Mouse (Mus musculus) cortical plate, adult 2 months (tissue): ENCODE data around the gene Rasal3.
A peak's percentile ranks its signal among the peaks of the same experiment; 100 is the strongest.

Experiments used
- CTCF ChIP-seq: fragments of 200-500 bp; IDR thresholded peaks from 2 replicates; pipeline ENCODE4 v1.5.1; 2011; ENCODE audit warnings: mild to moderate bottlenecking, control low read depth, low read length; ENCODE audit not compliant: insufficient read depth; ENCODE audit errors: extremely low read depth
- POLR2A ChIP-seq: fragments of 200-500 bp; IDR thresholded peaks from 2 replicates; pipeline ENCODE4 v1.6.1; 2011; ENCODE audit warnings: mild to moderate bottlenecking, low read length, control low read depth; ENCODE audit not compliant: insufficient read depth; ENCODE audit errors: extremely low read depth

- TF ChIP-seq CTCF = no peak
- peak; percentile 100 for TF ChIP-seq POLR2A
These were observed 52.9 kb downstream of the Rasal3 start, which contains the start of gene Akap8l for GRCm38 (mm10) chr17:32350382-32350983.
